Mouse (Mus musculus) 3134 (cell line): ENCODE measurements around the gene Map1b.

Experiments used
- DNase-seq: peaks from one replicate; pipeline ENCODE4 v3.0.0-alpha.2; 2011; ENCODE audit warnings: low spot score; ENCODE audit not compliant: insufficient read length; ENCODE audit errors: extremely low read depth

The Map1b gene

DNA sequence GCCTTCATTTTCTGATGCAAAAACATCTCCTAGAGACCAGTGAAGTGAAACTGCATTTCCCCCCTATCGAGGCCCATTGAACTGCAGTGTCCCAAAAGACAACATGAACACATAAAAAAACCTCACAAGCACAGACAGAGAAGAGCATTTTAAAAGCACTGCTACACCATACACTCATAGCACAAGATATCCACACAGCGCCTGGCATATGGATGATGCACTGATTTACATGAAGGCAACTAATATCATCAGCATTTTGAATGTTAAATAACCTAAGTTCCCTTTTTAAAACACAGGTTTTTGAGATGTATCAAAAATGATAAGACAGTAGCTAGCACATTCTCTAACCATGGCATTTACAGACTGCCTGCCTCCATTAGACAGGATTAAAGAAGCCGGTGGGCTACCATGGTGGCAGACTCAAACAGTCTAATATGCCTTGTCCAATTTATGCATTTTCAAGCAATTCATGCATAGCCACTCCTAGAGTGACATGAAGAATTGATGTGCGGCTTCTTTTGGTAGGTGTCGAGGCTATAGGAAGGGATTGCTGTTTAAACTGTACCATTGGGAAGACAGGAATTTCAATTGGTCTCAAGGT lies 22.9 kb downstream of the Map1b start:
- no peak for DNase-seq

DNA sequence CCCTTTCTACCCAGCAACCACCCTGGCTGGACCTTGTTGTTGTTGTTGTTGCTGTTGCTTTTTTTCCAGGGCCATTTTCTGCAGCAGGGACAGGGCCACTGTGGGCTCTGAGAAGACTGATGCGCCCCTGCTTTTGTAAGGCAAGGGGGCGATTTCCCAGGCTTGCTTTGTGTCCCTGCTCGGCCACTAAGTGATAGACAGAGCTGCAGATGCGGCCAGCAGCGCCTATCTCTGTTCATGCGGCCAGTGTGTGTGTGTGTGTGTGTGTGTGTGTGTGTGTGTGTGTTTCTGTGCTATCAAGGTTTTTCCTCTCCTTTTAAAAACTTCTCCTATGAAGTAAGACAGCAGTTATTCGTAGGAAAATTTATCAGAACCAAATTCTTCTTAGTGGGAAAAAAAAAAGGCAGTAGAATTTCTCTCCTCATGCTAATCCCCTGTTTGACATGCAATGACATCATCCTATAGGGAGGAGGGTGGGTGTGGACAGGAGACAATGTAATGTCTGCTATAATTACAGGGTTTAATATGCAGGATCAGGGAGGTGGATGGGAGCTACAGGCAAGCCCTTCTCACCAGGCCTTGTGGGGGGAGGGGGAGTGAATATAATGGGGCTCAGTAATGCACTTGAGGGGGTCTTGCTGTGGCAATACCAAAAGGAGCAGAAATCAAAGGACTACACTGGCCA lies 23.6 kb downstream of the Map1b start:
- DNase-seq: no peak

DNA sequence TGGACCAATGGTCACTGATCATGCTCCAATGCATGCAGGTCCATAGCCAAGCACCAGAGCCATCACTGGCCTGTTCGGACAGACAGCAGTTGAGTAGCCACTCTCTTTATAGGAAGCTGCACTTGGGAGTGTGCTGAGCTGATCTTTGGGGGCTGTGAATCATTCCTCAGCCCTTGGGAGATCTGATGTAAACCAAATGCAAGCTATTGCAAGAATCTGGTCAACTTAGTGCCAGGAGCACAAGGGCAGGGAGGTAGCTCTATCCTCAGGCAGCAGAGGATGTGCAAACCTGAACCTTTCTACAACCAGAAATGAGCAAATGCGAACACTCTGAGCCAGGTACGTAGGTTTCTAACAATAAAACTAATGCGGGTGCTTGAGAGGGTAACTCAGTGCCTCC lies 26.3 kb downstream of the Map1b start:
- no peak for DNase-seq

DNA sequence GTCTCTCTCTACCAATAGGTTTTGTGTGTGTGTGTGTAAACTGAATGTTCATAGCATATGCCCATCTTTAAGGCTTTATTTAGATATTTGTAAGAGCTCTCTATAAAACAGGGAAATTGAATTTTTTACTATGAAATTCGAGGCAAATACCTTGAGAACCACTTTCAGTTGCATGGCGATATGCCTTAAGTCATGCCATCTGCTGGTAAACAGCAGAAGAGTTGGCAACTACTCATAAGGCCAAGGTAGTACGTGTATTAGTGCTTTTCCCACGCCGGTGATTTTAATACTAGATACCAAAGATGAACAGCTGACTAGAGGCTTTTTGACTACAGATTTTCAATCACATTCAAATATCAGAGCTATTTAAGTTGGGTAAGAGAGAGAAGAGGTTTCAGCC lies 27.2 kb downstream of the Map1b start:
- no peak for DNase-seq

DNA sequence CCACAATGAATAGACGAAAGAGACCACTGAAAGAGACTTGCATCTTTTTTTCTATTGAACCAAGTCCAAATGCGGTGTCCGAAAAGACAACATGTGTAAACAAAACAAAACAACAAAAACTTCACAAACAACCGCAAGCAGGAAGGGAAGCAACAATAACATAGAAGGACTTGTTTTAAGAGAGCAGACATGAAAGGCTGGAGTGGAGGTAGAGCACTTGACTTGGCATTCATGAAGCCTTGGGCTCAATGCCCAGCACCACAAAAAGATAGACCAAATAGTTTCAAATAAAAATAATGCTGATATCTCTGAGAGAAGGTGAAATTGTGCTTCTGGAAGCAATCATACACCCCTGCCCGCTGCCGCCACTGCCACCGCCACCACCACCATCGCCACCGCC lies 30.5 kb downstream of the Map1b start:
- no peak for DNase-seq

DNA sequence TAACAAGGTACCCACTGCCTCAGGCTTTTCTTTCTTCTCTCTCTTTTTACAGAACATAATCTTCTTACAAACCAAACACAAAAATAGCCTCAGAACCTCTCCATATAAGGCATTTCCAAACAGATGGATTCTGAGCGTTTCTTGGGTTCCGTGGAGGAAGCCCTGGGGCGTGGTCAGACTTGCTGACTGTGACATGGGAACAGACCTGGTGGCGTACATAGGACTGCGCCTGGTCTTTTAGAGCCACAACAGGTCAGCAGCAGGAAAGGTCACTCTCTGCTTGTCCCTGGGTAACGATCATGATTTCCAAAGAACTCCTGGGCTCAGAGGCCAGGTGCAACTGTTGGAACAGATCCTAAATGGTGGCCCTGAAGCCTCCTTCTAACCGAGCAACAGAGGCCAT lies 31.0 kb downstream of the Map1b start:
- DNase-seq: no peak

DNA sequence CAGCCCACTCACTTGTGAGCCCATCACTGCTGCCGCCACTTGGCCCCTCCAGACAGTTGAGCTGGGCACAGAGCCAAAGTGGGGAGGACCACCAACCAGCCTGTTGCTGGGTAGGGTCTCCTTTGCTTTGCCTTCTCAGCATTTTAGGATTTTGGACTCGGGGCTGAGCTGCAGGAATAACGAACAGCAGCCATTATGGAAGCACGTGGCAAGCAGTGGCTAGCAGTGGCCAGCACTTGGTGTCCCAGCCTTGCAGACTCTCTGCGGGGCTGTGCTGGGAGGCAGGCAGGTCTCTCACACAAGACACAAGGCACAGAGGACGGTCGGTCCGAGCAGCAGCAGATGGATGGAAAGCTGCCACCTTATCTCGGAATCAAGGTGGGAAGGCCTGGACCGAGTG lies 31.4 kb downstream of the Map1b start:
- no peak for DNase-seq

DNA sequence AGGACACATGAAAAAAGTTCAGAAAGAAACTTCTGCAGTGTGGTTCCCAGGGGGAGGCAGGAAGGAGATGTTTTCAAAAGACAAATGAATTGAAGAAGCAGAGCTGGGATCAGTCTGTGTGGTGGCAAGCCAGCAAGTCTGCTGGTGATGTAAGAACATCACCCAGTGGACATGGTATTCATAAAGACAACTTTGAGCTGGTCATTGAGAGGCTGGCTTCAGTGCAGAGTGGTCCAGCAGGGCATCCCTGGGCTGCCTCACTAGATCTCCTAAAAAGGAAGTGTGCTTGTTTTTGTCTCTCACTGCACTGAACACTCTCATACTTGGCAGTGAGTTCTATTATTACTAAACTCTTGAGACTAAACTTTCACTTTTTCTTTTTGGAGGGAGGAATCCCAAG lies 32.9 kb downstream of the Map1b start:
- no peak for DNase-seq

DNA sequence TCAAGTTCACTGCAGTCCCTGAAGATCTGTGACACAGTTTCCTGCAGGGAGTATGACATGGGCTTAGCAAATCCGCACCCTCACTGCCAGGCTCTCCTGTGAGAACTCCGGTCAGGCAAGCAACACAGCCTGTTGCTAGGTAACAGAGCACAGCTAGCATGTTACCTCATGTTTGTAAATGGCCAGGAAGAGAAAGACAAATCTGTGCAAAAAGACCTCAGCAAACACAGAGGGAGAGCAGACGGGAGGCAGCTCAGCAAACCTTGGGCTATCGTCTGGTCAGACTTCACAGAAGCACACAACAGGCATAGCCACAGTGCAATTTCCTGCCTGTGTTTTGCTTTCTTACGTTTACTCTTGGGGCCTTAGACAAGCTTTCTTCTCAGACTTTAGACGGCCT lies 40.9 kb downstream of the Map1b start:
- no peak for DNase-seq

DNA sequence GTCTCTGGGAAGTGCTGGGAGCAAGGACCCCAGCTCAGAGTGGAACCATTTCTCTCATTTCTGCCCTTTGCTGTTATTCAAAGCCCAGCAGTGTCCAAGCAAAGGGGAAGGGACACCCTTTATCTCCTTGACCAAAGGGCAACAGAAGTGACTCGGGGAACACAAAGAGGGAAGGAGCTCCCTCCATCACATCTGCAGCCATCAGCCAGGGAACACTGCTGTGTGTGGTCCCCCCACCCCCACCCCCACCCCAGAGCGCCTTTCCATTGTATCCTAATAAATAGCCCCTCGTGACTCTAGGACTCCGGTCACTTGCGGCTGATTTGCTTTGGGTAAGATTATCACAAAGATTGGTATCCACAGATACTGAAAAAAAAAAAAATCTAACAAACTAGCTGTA lies 41.3 kb downstream of the Map1b start:
- DNase-seq: no peak

DNA sequence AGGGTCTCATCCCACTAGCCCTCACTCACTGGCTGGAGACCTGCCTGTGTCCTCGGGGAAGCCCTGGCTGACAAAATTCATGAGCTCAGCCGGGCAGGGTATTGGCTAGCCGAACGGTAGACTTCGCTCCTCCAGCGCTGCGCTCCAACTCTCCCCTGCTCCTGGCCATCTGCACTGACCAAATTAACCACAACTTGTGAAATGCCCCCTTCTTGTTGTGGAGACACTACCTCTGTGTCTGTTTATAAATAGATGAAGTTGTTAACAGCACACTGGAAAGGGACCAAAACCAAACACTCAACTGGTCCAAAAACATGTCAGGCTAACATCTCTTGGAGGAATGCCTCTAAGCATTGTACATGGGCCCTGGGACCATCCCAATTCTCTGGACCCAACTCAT lies 42.2 kb downstream of the Map1b start:
- DNase-seq: no peak

DNA sequence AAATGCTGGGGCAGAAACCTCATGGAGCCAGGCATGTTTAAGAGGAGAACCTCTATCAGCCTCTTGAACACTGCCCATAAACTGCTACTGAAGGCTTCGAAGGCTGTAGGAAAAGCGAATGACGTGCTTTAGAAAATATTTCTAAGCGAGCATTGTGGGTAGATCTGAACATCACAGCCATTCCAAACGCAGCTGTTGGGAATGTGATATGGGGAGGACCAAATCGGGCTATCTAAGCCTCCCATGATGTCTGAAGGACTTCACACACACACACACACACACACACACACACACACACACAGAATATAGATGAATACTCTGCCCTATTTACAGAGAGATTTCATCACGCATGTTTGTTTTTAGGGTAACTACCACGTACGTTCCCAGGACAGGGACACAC lies 44.3 kb downstream of the Map1b start:
- DNase-seq: no peak

DNA sequence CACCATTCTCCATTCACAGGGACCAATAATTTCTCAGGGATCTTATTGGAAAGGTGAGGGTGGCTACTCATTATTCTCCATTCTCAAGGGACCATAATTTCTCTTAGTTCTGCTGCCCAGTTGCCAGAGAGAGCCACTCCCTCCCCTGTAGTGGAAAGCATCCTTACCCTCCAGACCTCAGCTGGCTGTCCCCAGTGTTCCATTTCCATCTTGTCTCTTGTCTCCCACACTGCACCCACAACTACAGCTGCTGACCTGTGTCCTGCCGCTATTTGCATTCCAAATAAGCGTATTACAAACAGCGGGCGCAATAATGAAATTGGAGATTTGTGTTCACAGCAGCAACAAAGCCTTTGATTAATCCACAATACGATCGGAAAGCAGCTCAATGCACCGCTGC lies 46.3 kb downstream of the Map1b start:
- DNase-seq: no peak

DNA sequence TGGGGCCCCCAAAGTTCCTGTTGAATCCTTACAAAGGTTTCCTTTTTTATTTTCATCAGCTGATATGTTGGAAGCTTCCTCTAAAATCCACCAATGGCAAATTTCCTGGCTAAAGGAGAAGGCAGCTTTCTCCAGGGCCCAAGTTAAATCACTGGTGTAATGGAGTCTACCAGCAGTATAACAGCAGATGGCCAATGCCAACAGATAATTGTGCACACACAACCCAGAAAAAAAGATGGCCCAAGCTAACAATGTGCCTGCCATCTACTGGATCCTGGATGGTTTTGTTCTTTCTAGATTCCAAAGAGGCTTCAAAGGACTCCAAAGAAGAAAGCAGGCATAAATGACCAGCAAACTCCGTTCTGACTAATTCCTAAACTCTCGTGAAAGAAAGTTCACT lies 48.1 kb downstream of the Map1b start:
- DNase-seq: no peak

DNA sequence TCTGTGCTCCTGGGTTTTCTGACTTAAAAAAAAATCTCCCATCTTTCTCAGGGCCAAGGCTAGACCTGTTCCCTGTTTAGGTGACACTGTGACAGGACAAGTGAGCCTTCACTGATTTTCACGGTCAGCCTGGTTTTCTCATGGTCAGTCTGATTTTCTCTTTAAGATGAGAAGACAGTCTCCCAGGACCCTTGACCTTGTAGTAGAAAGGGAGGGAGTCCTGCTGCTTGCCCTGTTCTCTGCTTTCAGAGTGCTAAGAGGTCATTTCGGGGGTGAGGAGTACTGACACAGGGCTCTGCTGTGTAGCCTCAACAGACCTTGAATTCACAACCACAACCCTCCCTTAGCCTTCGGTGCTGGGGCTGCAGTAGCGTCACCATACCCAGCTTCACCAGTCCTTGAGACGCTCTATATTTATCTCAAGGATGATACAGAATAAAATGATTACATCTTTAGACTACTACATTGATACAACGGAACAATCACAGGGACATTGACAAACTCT lies 49.5 kb downstream of the Map1b start:
- no peak for DNase-seq

DNA sequence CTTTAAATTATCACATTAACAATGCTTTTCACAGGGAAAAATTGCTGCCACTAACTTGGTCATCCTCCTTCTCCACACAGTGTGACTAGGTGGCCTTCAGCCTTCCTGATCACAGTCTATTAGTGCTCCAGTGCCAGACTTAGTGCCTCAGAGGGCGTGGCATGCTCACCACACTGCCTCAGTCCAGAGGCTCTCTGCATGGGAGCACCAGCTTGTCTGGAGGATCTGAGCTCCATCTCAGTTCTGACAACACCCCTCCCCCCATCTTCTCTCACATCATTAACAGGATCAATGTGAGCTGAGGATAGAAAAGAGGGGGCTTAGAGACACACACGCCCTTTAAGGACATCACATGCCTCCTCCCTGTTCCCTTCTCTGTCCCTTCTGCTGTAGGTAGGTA lies 50.3 kb downstream of the Map1b start:
- no peak for DNase-seq

DNA sequence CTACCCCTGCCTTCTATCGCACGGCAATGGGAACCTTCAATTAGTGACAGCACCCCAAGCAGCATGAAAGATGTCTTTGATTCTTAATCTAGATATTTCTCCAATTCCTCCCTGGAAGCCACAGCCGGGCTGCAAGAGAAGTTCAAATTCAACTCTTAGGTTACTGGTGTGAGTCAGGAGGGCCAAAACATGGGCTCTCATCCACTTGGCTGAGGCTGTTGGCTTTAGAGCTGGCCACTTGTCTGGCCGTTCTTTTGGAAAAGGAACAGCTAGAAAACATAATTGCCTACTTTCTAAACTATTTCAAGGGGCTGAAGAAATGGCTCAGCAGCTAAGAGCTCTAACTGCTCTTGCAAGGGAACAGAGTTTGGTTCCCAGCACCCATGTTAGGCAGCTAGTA lies 51.8 kb downstream of the Map1b start:
- DNase-seq: no peak

DNA sequence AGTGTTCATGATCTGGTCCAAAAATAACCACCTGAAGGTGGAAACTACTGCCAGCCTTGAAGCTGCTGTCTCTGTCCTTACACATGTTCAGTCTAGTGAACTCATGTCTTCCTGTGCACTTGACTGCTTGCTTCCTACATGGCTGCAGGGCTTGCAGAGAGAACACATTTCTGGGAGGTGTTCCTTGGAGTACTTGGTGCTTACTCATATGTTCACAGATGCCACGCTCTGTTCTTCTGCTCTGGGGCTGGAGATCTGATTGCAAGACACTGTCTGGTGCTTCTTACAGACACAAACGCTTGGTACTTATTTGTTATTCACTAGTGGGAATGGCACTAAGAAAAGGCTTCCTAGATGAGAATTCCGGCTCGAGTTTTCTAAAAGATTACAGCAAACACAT lies 54.5 kb downstream of the Map1b start:
- DNase-seq: no peak

DNA sequence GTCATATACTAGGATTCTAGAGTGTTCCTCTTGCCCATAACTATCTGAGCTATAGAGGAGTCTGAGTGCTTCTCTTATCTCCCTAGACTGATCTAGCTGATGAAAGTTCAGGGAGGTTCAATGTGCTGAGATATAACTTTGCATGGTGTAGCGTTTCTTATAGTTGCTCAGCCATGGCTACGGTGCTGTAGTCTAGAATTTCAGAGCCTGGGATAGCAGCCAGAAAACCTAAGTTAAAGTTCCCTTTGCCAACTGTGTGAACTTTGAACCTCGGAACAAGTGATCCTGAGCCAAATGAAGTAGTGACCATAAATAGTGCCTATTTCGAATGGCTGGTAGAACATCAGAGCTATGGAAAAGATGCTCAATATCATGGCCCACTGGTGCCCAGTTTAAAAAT lies 56.7 kb downstream of the Map1b start:
- DNase-seq: no peak

DNA sequence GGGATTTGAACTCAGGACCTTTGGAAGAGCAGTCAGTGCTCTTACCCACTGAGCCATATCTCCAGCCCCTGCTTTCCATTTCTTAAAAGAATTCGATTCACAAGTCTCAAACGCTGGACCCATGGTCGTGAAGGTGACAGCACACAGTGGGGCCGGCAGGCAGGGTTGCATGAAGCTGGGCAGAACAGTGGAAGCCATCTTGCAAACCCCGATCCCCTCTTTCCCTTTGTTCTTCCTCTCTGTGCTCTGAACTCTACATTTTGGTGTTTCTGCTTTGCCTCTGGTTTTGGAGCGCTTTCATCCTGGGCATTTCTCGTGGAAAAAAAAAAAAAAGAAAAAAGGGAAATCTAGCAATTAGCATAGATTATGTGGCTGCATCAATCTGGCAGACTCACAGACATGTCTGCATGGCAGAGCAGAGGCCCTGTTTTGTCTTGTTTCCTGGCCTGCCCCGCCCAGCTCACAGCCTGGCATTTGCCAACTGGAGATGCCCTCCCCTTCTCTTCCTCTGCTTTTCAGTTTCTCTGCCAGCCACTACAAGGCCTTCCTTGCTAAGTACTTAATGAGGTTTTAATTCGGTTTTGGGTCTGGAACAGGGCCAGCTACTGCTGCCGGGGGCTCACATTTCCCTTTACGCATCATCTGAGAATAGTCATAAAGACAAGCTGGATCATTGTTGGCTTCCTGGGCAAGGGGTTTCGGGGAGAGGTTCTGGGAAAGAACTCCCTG lies 57.5 kb downstream of the Map1b start:
- DNase-seq: no peak

DNA sequence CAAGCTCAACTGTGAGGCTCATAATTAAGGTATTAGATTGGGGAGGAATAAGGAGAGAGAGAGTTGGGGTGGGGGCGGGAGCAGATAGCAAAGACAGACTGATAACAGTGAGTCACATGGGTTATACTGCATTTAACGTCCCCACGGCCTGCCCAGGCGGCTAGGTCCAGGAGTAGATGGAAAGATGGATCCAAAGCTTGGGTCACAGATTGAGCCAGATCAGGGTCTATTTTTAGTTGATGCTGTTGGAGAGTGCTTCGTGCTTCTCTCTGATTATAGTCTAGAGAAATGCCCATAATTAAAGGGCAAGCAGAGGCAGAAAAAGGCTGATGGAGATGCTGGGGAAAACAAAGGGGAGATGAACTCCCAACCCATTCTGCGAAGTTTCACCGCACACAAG lies 61.4 kb downstream of the Map1b start:
- DNase-seq: no peak

DNA sequence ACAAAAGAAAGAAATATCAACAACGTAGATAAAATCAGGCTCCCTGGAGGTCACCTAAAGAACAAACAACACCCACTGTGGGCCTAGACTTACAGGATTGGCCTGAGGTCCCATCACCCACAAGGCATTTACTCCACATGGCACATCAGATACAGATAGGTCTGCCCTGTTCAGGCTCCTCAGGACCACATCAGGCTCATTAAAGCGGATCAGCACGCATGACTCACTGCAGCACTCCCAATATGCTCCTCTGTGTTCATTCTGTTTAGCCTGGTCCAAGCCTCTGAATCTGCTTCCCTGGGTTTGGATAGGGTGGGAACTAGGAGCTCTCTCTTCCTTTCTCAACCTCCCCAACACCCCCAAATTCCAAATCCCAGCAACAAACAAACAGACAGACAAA lies 63.9 kb downstream of the Map1b start:
- no peak for DNase-seq
